Mouse (Mus musculus) intestine, embryonic 16.5 days (tissue): ENCODE measurements at regions not wholly inside any gene's neighbourhood (a gene's known extent, or its start where the extent isn't known, plus 50 kb on each side); places are given as distances from the start of the nearest gene placed in this dataset.

ENCODE experiments used
- ATAC-seq: fragments of 200-750 bp; cut with Nextera tagmentation; 2 replicates; pipeline ENCODE4 v1.8.0; 2017; ENCODE audit warnings: moderate TSS enrichment, moderate library complexity
- H3K27ac ChIP-seq: fragments of 300-500 bp; sonication (generic); 2 replicates; pipeline ENCODE4 v1.5.1; 2014; ENCODE audit warnings: mild to moderate bottlenecking, low read length
- H3K27me3 ChIP-seq: fragments of 300-500 bp; sonication (generic); replicated peaks from 2 replicates; pipeline ENCODE4 v1.6.1; 2014; ENCODE audit warnings: low read length, control low read depth, mixed read lengths; ENCODE audit not compliant: control insufficient read depth, insufficient read depth
- H3K36me3 ChIP-seq: fragments of 300-500 bp; sonication (generic); 2 replicates; pipeline ENCODE4 v1.6.1; 2014; ENCODE audit warnings: low read length, control low read depth; ENCODE audit not compliant: control insufficient read depth, insufficient read depth
- H3K4me1 ChIP-seq: fragments of 300-500 bp; sonication (generic); 2 replicates; pipeline ENCODE4 v1.6.1; 2014; ENCODE audit warnings: low read length, control low read depth, mixed read lengths; ENCODE audit not compliant: control insufficient read depth, insufficient read depth
- H3K4me2 ChIP-seq: fragments of 300-500 bp; sonication (generic); 2 replicates; pipeline ENCODE4 v1.6.1; 2014; ENCODE audit warnings: low read depth, low read length, control low read depth
- H3K4me3 ChIP-seq: fragments of 300-500 bp; sonication (generic); 2 replicates; pipeline ENCODE4 v1.5.1; 2014; ENCODE audit warnings: mild to moderate bottlenecking, low read length
- H3K9ac ChIP-seq: fragments of 300-500 bp; sonication (generic); 2 replicates; pipeline ENCODE4 v1.6.1; 2014; ENCODE audit warnings: low read depth, low read length
- H3K9me3 ChIP-seq: fragments of 300-500 bp; sonication (generic); 2 replicates; pipeline ENCODE4 v1.6.1; 2016; ENCODE audit warnings: low read length, control low read depth; ENCODE audit not compliant: control insufficient read depth
- WGBS: fragments of 180-500 bp; shearing (Covaris S2); extraction: QIAGEN DNeasy Blood & Tissue Kit; methylation state at CpG from one replicate; pipeline ENCODE4 v1.1.7; 2014; 5-methylcytosine and 5-hydroxymethylcytosine counted together

- Histone ChIP-seq H3K27ac (no peak overlapping the region), H3K4me2 (no peak overlapping the region), H3K9ac (no peak overlapping the region), H3K9me3 (no peaks in the 10 kb centered on the region), H3K4me1 (no peaks in the 10 kb centered on the region), H3K36me3 (no peaks in the 10 kb centered on the region), H3K4me3 (no peak overlapping the region), H3K27me3 (no peaks in the 10 kb centered on the region)
- ATAC-seq = no peak
- WGBS = 100% methylated on average over 1 of the region's 1 CpGs
These were observed 551.5 kb upstream of the Fbxo33 start for GRCm38 (mm10) chr12:59770980-59771379.

GRCm38 (mm10) chr12:59762260-59762659 lies 542.7 kb upstream of the Fbxo33 start:
- H3K27ac ChIP-seq = no peak overlapping the region
- WGBS = 83% methylated on average over 1 of the region's 1 CpGs
- no peak for ATAC-seq
- H3K27me3 ChIP-seq = no peaks in the 10 kb centered on the region
- H3K36me3 ChIP-seq = no peaks in the 10 kb centered on the region
- no peak overlapping the region for H3K9ac ChIP-seq
- H3K4me2 ChIP-seq = no peak overlapping the region
- H3K4me1 ChIP-seq = no peaks in the 10 kb centered on the region
- no peaks in the 10 kb centered on the region for H3K9me3 ChIP-seq
- no peak overlapping the region for H3K4me3 ChIP-seq

- Histone ChIP-seq H3K4me2 (no peak overlapping the region), H3K9me3 (no peaks in the 10 kb centered on the region), H3K36me3 (no peaks in the 10 kb centered on the region), H3K4me3 (no peak overlapping the region), H3K9ac (no peak overlapping the region), H3K27me3 (no peaks in the 10 kb centered on the region), H3K27ac (no peak overlapping the region), H3K4me1 (no peaks in the 10 kb centered on the region)
- 87% methylated on average over 2 of the region's 2 CpGs for WGBS
- ATAC-seq = no peak
These were observed 525.2 kb upstream of the Fbxo33 start for GRCm38 (mm10) chr12:59744768-59745167.

GRCm38 (mm10) chr12:59743211-59743610 lies 523.7 kb upstream of the Fbxo33 start:
- Histone ChIP-seq H3K27me3 (no peaks in the 10 kb centered on the region), H3K9me3 (no peaks in the 10 kb centered on the region), H3K9ac (no peak overlapping the region), H3K4me2 (no peak overlapping the region), H3K36me3 (no peaks in the 10 kb centered on the region), H3K4me1 (no peaks in the 10 kb centered on the region), H3K27ac (no peak overlapping the region), H3K4me3 (no peak overlapping the region)
- WGBS = 71% methylated on average over 11 of the region's 11 CpGs
- no peak for ATAC-seq

- H3K4me1 ChIP-seq = no peaks in the 10 kb centered on the region
- H3K4me3 ChIP-seq = no peak overlapping the region
- no peak overlapping the region for H3K9ac ChIP-seq
- no peaks in the 10 kb centered on the region for H3K27me3 ChIP-seq
- ATAC-seq = no peak
- no peak overlapping the region for H3K27ac ChIP-seq
- H3K36me3 ChIP-seq = no peaks in the 10 kb centered on the region
- no peaks in the 10 kb centered on the region for H3K9me3 ChIP-seq
- WGBS = 84% methylated on average over 1 of the region's 1 CpGs
- H3K4me2 ChIP-seq = no peak overlapping the region
These were observed 505.4 kb upstream of the Fbxo33 start for GRCm38 (mm10) chr12:59724951-59725350.

DNA sequence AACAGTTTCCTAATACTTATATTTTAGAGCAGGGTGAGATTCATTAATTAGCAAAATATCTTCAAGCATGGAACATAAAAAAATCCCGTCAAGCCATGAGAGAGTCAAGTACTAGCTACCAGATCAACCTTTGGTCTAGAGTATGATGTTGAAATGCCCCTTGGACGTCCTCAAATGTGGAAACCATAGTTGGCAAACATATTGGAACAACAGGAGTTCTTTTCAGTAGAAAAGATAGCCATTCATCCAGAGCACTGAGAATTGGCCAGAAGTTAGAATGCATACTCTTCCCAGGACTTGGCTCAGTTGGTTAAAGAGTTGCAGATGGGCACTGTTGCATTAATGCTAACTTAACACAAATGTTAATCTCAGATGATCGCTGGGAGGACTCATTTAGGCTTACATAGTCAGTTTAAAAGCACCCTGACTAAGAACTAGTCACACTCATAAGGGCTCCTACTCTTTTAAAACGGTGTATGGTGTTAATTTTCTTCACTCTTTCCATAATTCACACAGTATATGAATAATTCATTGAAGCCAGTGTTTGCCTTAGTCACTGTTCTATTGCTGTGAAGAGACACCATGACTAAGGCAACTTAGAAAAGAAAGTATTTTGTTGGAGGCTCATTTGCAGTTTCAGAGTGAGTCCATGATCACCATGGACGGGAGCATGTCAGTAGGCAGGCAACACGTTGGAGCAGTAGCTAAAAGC lies 503.1 kb upstream of the Fbxo33 start:
- Histone ChIP-seq H3K9ac (no peak overlapping the region), H3K4me2 (no peak overlapping the region), H3K36me3 (no peaks in the 10 kb centered on the region), H3K9me3 (no peaks in the 10 kb centered on the region), H3K27me3 (no peaks in the 10 kb centered on the region), H3K27ac (no peak overlapping the region), H3K4me3 (no peak overlapping the region), H3K4me1 (no peaks in the 10 kb centered on the region)
- WGBS = 77% methylated on average over 6 of the region's 6 CpGs
- ATAC-seq = no peak

DNA sequence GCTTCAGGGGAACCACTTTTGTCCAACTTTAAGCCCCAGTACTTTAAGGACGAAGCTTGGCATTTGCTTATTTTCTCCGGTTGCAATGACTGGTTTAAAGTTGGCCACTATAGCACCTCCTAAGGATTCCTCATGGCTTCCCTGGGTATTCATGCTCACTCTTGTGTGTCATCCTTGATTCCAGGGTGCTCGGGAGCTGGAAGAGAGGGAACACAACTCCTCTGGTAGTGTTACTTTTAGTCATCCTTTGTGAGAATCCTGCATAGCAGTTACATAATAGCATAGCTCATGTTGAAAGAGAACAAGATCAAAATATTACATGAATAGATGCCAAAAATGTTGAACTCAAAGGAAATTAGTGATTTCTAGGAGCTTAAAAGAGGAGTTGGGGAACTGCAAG lies 493.7 kb upstream of the Fbxo33 start:
- Histone ChIP-seq H3K36me3 (no peaks in the 10 kb centered on the region), H3K9ac (no peak overlapping the region), H3K9me3 (no peaks in the 10 kb centered on the region), H3K27ac (no peak overlapping the region), H3K27me3 (no peaks in the 10 kb centered on the region), H3K4me3 (no peak overlapping the region), H3K4me1 (no peaks in the 10 kb centered on the region), H3K4me2 (no peak overlapping the region)
- ATAC-seq = no peak
- WGBS = 87% methylated on average over 3 of the region's 3 CpGs

- no peaks in the 10 kb centered on the region for H3K4me1 ChIP-seq
- no peak for ATAC-seq
- H3K4me3 ChIP-seq = no peak overlapping the region
- no peak overlapping the region for H3K9ac ChIP-seq
- no peaks in the 10 kb centered on the region for H3K36me3 ChIP-seq
- no peak overlapping the region for H3K27ac ChIP-seq
- no peaks in the 10 kb centered on the region for H3K27me3 ChIP-seq
- 61% methylated on average over 2 of the region's 2 CpGs for WGBS
- H3K4me2 ChIP-seq = no peak overlapping the region
- no peaks in the 10 kb centered on the region for H3K9me3 ChIP-seq
These were observed 463.7 kb upstream of the Fbxo33 start for GRCm38 (mm10) chr12:59683235-59683634.

- Histone ChIP-seq H3K9ac (no peak overlapping the region), H3K27ac (no peak overlapping the region), H3K27me3 (no peaks in the 10 kb centered on the region), H3K36me3 (no peaks in the 10 kb centered on the region), H3K4me2 (no peak overlapping the region), H3K9me3 (no peaks in the 10 kb centered on the region), H3K4me3 (no peak overlapping the region), H3K4me1 (no peaks in the 10 kb centered on the region)
- peak; percentile 76 for ATAC-seq
These were observed 443.6 kb upstream of the Fbxo33 start for GRCm38 (mm10) chr12:59663161-59663560.

DNA sequence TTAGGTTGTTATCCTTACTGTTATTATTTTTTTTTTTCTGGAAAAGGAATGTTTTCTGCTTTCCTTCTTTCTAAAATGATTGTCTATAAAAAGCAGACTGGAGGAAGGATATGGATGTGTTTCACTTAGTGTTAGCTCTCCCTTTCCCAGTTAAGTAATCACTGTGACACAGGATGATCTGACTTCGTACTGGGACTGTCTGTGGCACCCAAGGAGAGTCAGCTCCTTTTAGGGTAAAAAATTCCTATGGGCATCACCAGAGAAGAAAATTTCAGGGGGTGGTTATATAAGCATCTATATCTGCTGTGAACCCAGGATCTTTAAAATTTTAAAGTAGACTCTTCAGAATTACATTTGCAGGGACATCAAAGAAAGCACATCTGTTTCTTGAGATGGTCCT lies 411.2 kb upstream of the Fbxo33 start:
- Histone ChIP-seq H3K27ac (no peak overlapping the region), H3K27me3 (no peaks in the 10 kb centered on the region), H3K36me3 (no peaks in the 10 kb centered on the region), H3K4me1 (no peaks in the 10 kb centered on the region), H3K4me3 (no peak overlapping the region), H3K9me3 (no peaks in the 10 kb centered on the region), H3K9ac (no peak overlapping the region), H3K4me2 (no peak overlapping the region)
- WGBS = 73% methylated on average over 1 of the region's 1 CpGs
- no peak for ATAC-seq
